Mouse (Mus musculus) ES-Bruce4 (cell line): ENCODE results near the gene Ralgps1. TPM values are rescaled to one million over a fixed set of nuclear protein-coding genes. Genes with fewer than 3 reads are reported as not detected.
"Not testable (repeated sequence)": the region's sequence is repeated elsewhere in the genome, so short reads cannot be mapped to it uniquely, and the experiment has no call there.

Source experiments
- H3K27ac ChIP-seq: 2 replicates; pipeline ENCODE4 v1.5.1; 2012; ENCODE audit warnings: low read length, inconsistent platforms; ENCODE audit not compliant: insufficient read depth
- H3K27me3 ChIP-seq: 2 replicates; pipeline ENCODE4 v1.6.1; 2012; ENCODE audit warnings: mild to moderate bottlenecking, low read length, inconsistent platforms; ENCODE audit not compliant: control insufficient read depth, poor library complexity, insufficient read depth, severe bottlenecking
- H3K36me3 ChIP-seq: 2 replicates; pipeline ENCODE4 v1.6.1; 2012; ENCODE audit warnings: inconsistent platforms, mild to moderate bottlenecking, low read length, moderate library complexity; ENCODE audit not compliant: control insufficient read depth, poor library complexity, insufficient read depth, severe bottlenecking
- H3K4me1 ChIP-seq: one replicate; pipeline ENCODE4 v1.8.1; 2011; ENCODE audit warnings: low read length; ENCODE audit not compliant: control insufficient read depth, insufficient read depth
- H3K4me3 ChIP-seq: 2 replicates; pipeline ENCODE4 v1.5.1; 2011; ENCODE audit warnings: low read depth, mild to moderate bottlenecking, low read length
- H3K9ac ChIP-seq: 2 replicates; pipeline ENCODE4 v1.6.1; 2012; ENCODE audit warnings: low read depth, mild to moderate bottlenecking, inconsistent platforms; ENCODE audit not compliant: poor library complexity, severe bottlenecking
- H3K9me3 ChIP-seq: replicated peaks from 2 replicates; pipeline ENCODE4 v1.6.1; 2012; ENCODE audit warnings: mild to moderate bottlenecking, low read length, inconsistent platforms; ENCODE audit not compliant: control insufficient read depth, poor library complexity, insufficient read depth, severe bottlenecking
- CTCF ChIP-seq: IDR thresholded peaks from one replicate; pipeline ENCODE4 v1.8.1; 2011; ENCODE audit warnings: low read depth, low read length
- EP300 ChIP-seq: IDR thresholded peaks from 2 replicates; pipeline ENCODE4 v1.6.1; 2011; ENCODE audit warnings: low read depth, low read length; ENCODE audit not compliant: insufficient read depth
- POLR2A ChIP-seq: IDR thresholded peaks from one replicate; pipeline ENCODE4 v1.8.1; 2011; ENCODE audit warnings: low read length; ENCODE audit not compliant: insufficient read depth
- polyA plus RNA-seq: library from polyadenylated mRNA; stranded (reverse); fragments of >200 nt; gene quantifications from 2 replicates; pipeline ENCODE4 v1.2.4, GENCODE M21; 2011; ENCODE audit warnings: low read depth; ENCODE audit not compliant: missing spikeins, insufficient read depth, insufficient read length

Gene Ralgps1
- polyA plus RNA-seq, 1 experiment: 17.0 TPM

GRCm38 (mm10) chr2:33215177-33215699 lies 156.0 kb downstream of the Ralgps1 start:
- Histone ChIP-seq H3K36me3 (no peaks in the 10 kb centered on the region), H3K4me3 (no peak overlapping the region), H3K9ac (no peak overlapping the region), H3K9me3 (no peaks in the 10 kb centered on the region), H3K27me3 (no peaks in the 10 kb centered on the region), H3K27ac (no peak overlapping the region), H3K4me1 (no peaks in the 10 kb centered on the region)
- TF ChIP-seq EP300 (no peak), CTCF (no peak), POLR2A (no peak)

- H3K9ac ChIP-seq, H3K36me3 ChIP-seq, H3K27ac ChIP-seq, H3K27me3 ChIP-seq, H3K4me3 ChIP-seq, H3K9me3 ChIP-seq, H3K4me1 ChIP-seq: not testable (repeated sequence)
These were observed 160.0 kb downstream of the Ralgps1 start for GRCm38 (mm10) chr2:33211263-33211662.

- Histone ChIP-seq H3K27ac (no peak overlapping the region), H3K9ac (no peak overlapping the region), H3K4me1 (peaks cover 4% of the 10 kb centered on the region), H3K9me3 (no peaks in the 10 kb centered on the region), H3K36me3 (no peaks in the 10 kb centered on the region), H3K27me3 (no peaks in the 10 kb centered on the region), H3K4me3 (no peak overlapping the region)
- TF ChIP-seq POLR2A: no peak
These were observed 160.4 kb downstream of the Ralgps1 start for GRCm38 (mm10) chr2:33210841-33211240.

- Histone ChIP-seq H3K27ac (no peak overlapping the region), H3K9me3 (no peaks in the 10 kb centered on the region), H3K4me3 (no peak overlapping the region), H3K36me3 (no peaks in the 10 kb centered on the region), H3K4me1 (peaks cover 4% of the 10 kb centered on the region), H3K27me3 (no peaks in the 10 kb centered on the region), H3K9ac (no peak overlapping the region)
- TF ChIP-seq EP300: no peak
- no peak for TF ChIP-seq CTCF
- no peak for TF ChIP-seq POLR2A
These were observed 163.2 kb downstream of the Ralgps1 start for GRCm38 (mm10) chr2:33208134-33208533.

GRCm38 (mm10) chr2:33207069-33207468 lies 164.2 kb downstream of the Ralgps1 start:
- H3K27ac ChIP-seq: no peak overlapping the region
- H3K27me3 ChIP-seq: no peaks in the 10 kb centered on the region
- no peaks in the 10 kb centered on the region for H3K36me3 ChIP-seq
- no peaks in the 10 kb centered on the region for H3K9me3 ChIP-seq
- TF ChIP-seq CTCF (no peak), EP300 (no peak), POLR2A (no peak)
- peaks cover 4% of the 10 kb centered on the region for H3K4me1 ChIP-seq
- H3K9ac ChIP-seq: no peak overlapping the region
- H3K4me3 ChIP-seq: no peak overlapping the region

GRCm38 (mm10) chr2:33205939-33206525 lies 165.3 kb downstream of the Ralgps1 start:
- TF ChIP-seq EP300: no peak
- no peak for TF ChIP-seq CTCF
- TF ChIP-seq POLR2A: no peak
- Histone ChIP-seq H3K4me3 (no peak overlapping the region), H3K9ac (no peak overlapping the region), H3K27me3 (no peaks in the 10 kb centered on the region), H3K9me3 (no peaks in the 10 kb centered on the region), H3K27ac (no peak overlapping the region), H3K36me3 (no peaks in the 10 kb centered on the region), H3K4me1 (peaks cover 4% of the 10 kb centered on the region)
